Mouse (Mus musculus) CD4-positive naive resting alpha-beta T cell, adult 76 days (primary cell): ENCODE data around the gene Spred2. TPM values are rescaled to one million over a fixed set of nuclear protein-coding genes. Genes with fewer than 3 reads are reported as not detected.

Experiments used
- total RNA-seq: library from RNA; stranded (reverse); gene quantifications from one replicate; pipeline ENCODE4 v1.2.4, GENCODE M21; 2023

Gene Spred2
- total RNA-seq: 37.0 TPM

GRCm38 (mm10) chr11:19923888-19924756, at the start of gene Spred2:
Gene Spred2, plus strand, starts transcription at chr11:19924375.

Other genes starting within 250 kb of the Spred2 start
- 244 TPM for gene Actr2, start 188.5 kb downstream of the Spred2 start, total RNA-seq